Mouse (Mus musculus): ENCODE data around the gene Tma7.

The Tma7 gene

DNA sequence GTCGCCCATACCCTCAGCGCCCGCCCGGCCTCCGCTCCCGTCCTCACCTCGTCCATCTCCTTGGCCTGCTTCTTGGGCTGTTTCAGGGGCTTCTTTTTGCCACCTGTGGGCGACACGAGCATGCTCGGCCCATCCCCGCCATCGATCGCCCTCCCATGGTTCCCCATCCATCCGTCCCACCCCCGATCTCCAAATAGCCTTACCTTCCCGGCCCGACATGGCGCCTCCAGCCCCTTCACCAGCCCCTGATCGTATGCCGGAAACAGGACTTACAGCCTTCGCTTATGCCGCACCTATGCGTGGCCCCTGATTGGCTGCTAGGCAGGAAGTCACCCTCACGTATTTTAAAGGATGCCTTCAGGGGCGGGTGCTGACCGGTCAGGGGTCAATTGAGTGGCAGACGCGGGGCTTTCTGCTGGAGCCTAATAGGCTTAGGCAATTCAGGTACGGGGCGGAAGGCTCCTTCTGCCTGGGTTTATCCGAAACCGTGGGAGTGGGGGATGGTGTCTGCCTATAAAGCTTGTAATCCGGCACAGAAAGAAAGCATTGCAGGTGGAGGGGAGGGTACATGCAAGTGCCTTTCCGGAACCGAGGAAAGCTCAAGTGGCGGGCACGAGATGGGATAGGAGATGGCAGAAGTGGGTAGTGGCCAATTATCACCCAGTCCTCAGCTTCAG, at the start of gene Tma7, which contains the start of gene Ccdc51:
Gene Tma7, minus strand, starts transcription at position 464 of the 677 bp plus-strand sequence.
Gene Ccdc51, plus strand, starts transcription at position 370 of the 677 bp plus-strand sequence.
- peak; percentile 87 for DNase-seq

DNA sequence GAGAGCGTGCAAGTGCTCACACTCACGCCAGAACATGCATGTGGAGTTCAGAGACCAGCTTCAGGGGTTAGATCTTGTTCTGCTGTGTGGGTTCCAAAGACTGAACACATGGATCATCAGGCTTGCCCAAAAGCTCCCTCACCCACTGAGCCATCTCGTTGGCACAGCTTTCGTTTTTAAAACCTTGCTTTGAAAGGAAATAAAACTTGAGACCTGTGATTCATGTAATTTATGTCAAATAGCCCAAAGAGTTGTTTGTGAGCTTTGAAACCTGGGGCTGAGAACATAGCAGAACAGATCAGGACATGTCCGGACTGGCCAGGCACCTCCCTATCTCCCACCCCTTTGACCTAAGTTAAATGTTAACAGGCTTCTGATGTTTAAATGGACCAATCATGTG, 47.7 kb upstream of the Tma7 start:
- no peak for DNase-seq

DNA sequence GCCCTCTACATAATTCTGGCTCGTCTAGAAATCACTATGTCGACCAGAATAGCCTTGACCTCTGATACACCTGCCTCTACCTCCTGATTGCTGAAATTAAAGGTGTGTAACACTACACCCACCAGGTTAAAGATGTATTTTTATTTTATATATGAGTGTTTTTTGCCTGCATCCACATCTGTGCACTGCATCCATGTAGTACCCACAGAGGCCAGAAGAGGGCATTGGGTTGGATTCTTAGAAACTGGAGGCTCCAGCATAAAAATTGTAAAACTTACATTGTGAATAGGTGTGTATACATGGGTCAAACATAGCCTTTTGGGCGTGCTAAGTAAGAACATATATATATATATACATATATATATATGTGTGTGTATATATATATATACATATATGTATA, 45.8 kb upstream of the Tma7 start:
- DNase-seq = no peak

DNA sequence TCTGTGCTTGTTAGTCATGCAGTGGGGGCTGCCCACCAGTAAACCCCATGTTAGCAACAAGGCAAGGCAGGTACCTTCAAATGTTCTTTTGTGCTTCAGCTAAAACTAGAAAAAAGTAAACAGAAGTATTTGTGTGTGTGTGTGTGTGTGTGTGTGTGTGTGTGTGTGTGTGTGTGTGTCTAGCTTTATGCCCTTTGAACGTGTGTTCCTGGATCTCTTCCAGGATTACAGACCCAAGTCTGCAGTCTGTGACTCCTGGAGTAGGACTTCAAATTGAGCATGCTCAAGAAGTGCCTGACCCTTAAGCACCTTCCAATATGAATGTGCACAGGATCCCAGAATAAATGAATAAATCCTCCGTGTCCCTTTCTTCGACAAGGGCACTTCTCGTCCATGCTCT, 44.7 kb upstream of the Tma7 start:
- DNase-seq = no peak

DNA sequence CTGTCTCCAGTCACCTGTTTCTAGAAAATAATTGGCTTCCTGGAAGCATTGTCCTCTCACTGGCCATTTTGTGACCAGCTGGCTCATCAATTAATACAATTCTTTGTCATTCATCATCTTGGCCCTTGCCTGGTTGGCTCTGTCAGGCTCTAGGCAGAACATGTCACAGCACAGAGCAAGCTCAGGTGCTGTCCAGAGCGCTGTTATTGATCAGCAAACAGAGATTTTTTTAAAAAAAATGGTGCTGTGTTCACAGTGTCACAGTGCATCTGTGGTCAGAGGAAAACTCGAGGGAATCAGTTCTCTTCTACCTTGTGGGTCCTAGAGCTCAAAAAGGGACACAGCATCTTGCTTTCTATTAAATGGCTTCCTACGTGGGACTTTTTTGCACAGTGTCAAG, 43.1 kb upstream of the Tma7 start:
- DNase-seq = no peak

DNA sequence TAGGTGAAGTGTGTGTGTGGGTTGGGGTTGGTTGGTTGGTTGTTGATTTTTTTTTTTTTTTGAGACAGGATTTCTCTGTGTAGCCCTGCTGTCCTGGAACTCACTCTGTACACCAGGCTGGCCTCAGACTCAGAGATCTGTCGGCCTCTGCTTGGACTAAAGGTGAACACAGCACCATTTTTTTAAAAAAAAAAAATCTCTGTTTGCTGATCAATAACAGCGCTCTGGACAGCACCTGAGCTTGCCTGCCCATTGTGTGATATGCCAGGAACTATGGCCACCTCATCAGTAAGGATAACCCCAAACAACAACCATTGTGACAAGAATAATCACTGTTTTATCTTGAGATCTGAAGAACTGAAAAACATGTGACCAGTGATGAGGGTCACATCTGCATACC, 42.7 kb upstream of the Tma7 start:
- no peak for DNase-seq

DNA sequence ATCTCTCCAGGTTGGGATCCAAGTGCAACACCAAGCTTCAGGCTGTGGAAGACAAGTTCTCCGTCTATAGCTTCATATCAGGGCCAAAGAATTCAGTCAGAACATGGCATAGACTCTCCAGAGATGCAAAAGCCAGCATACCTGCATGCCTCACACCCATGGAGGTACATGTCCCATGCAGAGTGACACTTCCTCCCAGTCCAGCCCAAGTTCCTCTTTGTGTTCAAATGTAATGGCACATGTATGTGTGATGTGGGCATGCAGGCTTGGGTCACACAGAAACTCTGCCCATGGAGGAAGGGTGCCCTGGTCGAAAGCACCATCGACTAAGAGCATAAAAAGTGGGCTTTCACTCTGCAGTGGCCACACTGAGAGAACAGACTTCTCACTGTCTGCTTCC, 41.8 kb upstream of the Tma7 start:
- no peak for DNase-seq

DNA sequence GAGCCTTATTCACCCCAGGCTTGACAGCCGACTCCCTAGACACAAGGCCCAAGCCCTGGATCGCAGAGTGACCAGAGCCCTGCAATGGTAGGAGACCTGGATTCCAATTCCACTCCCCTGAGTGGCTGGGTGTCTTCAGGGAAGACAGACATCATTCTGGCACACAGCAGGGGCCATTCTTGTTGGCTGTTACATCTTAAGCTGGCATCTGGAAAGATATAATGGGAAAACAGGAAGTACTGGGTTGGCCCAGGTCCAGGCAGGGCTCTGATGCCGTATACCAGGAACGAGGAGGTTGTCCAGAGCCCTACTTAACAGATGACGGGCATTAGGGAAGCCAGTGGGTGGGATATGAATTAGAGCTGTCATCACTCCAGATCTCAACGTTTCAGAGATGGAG, 40.9 kb upstream of the Tma7 start:
- no peak for DNase-seq

DNA sequence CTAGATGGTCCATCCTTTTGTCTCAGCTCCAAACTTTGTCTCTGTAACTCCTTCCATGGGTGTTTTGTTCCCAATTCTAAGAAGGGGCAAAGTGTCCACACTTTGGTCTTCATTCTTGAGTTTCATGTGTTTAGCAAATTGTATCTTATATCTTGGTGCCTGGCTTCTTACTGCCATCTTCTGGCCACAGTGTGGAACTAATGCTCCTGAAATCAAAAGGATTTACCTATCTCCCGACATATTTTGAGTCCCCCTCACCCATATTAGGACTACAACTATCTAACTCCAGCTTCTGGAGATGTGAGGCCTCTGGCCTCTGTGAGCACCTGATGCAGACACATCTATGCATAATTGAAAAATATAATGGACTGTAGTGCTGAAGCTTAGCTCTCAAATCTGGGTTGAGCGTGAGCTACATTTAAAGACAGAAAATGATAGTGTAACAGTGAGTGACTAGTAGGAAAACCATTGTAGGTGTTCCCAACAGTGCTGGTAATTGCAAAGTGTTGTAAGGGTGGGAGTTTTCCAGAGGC, 40.2 kb upstream of the Tma7 start:
- DNase-seq = peak; percentile 40

DNA sequence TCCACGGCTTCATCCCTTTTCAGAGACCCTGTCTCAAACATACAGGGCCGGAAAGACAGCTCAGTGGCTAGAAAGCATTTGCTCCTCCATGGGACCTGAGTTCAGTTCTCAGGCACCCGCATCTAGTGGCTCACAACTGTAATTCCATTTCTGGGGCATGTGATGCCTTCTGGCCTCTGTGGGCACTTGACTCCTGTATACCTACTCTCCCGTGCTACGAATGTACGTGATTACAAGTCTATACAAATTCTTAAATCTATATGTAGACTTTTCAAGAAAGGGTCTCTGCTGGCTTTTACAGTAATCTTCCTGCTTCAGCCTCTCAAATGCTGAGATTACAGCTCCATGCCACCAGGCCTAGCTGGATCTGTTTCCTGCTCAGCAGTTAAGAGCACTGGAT, 38.6 kb upstream of the Tma7 start:
- no peak for DNase-seq

DNA sequence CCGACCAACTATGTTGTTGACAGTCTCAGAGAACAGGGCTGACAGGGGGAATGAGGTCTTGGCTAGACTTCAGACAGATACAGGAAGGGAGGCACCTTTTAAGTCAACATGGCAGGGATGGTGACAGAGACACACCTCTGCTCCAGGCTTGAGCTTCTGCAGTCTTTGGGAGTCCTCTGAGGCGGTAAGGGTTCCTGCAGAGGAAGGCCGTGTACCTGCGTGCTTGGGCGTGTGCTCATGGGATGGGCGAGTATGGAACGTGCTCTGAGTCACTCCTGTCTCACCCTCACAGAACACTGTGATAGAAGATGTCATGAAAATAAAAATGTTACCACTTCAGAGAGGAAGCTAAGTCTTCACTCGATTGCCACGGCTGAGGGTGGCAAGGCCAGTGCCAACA, 37.2 kb upstream of the Tma7 start:
- no peak for DNase-seq

DNA sequence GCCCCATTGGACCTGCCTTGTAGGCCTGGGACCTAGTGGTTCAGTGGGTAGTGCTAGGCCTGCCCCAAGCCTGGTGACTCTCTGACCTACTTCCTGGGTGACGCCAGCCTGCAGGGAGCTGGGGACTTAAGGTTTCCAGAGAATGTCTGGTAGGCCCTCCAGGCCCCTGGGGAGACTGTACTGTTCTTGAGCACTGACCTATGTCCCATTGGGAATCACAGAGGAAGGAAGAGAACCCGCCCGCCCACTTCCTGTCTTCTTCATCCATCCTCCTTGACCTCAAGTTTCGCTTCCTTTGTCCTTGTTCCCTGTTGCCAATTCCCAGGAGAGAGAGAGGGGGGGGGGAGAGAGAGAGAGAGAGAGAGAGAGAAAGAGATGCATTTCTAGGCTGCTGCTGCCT, 35.7 kb upstream of the Tma7 start:
- peak; percentile 14 for DNase-seq

DNA sequence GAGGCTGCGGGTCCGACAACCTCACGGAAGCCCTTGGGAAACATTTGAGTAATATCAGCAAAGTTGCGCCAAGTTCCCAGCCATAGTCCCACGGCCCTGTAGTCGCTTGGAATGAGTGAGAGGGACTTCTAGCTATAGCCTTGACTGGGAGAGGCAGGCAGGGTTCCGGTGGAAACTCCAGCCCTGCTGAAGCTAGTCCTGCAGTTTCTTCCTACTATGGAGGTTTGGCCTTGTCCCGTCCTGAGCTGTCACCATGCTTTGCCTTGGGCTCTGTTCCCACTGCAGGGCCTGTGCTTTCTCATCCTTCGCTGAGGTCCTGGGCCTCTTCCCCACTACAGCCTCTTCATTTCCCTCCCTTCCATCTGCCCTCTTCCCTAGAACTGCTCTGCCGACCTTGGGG, 33.8 kb upstream of the Tma7 start:
- DNase-seq = peak; percentile 2

DNA sequence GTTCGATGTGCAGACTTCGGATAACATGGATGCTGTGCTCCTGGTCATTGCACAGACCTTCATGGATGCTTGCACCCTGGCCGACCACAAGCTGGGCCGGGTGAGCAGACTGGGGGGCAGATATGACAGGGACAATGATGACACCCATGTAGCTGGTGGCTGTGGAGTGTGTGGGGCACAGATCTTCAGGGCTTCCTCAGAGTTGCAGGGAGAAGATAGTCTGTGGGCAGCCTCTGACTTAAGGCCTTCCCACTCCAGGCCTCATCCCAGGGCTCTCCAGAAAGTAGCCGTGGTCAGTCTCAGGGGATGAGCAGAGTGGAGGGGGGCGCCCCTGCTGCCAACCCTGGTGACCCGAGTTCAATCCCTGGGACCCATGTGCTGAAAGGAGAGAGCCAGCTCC, 32.5 kb upstream of the Tma7 start:
- DNase-seq = no peak

DNA sequence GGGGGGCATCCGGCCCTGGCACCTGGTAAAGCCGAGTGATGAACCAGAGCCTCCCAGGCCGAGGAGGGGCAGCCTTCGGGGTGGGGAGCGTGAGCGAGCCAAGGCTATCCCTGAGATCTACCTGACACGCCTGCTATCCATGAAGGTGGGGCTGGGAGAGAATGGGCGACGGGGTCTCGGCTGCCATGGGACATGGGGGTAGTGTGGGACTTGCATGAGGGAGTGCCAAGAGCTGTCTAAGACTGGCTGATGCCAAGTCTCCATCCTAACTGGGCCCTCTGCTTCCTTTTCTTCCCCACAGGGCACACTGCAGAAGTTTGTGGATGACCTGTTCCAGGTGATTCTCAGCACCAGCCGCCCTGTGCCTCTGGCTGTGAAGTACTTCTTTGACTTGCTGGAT, 31.9 kb upstream of the Tma7 start:
- DNase-seq = no peak

DNA sequence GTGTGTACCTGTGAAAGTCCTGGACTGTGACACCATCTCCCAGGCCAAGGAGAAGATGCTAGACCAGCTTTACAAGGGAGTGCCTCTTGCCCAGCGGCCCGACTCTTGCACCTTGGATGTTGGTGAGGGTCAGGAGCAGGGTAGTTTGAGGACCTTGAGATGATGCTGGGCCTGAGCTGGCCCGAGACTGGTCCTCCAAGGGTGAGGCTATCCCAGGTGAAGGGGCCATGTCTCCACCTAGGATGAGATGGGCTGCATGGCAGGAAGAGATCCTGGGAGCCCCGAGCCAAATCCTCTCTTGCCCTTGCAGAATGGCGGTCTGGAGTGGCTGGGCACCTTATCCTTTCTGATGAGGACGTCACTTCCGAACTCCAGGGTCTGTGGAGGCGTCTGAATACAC, 30.9 kb upstream of the Tma7 start:
- DNase-seq = no peak

DNA sequence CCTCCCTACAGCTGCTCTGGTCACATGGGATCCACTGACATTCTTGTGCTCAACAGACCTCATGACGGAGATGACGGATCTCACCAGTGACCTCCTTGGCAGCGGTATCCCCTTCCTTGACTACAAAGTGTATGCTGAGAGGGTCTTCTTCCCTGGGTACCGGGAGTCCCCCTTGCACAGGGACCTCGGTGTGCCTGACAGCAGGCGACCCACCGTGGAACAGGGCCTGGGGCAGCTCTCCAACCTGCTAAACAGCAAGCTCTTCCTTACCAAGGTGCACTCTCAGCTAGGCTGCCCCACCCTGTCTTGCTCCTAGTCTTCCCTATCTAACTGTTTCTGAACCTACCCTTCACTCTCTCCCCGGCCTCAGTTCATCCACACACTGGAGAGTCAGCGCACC, 29.2 kb upstream of the Tma7 start:
- DNase-seq = no peak

DNA sequence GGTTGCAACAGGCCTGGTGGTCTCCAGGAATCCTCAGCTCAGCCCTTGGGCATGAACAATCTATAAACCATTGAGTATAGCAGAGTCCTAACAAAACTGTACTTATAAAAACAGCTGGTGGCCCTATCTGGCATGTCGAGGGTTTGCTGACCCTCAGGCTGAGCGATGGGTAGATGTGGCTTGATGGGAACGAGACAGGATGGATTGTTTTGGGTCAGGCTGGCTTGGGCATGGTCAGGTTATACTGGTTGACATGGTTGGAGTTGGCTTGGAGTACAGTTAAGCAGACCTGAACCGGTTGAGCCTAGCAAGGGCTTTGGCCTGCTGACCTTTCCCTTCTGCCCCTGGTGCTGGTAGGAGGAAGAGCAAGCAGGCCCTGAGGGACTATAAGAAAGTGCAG, 28.7 kb upstream of the Tma7 start:
- no peak for DNase-seq

DNA sequence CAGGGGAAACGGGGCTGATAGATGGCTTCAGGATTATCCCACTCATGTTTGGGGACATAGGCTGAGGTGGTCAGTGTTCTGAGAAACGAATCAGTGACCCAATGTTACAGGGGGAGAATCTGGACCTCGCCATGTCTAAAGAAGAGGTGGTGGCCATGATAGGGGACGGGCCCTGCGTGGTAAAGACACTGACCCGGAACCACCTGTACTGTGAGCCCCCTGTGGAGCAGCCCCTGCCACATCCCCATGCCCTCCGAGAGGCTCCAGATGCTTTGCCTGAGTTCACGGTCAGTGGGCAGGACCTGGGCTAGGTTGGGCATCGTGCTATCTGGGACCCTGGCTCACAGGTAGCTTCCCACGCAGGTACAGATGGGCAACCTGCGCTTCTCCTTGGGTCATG, 27.9 kb upstream of the Tma7 start:
- no peak for DNase-seq

DNA sequence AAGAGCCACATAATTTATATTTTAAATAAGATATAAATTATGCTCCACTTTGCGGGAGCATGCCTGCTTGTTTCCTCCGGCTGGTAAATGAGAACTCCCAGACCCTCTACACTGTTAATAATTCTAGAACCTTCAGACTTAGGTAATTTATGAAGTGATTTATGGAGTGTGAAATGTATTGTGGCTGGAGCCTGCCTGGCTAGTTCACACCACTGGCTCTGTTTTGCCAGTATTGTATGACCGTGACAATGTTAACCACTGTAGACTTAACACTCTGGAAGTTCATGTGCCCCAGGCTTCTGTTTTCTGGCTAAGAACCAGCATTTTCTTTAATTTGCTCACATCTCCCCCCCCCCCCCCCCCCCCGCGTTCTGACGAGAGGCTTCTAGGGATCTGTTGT, 25.0 kb upstream of the Tma7 start:
- DNase-seq = no peak

DNA sequence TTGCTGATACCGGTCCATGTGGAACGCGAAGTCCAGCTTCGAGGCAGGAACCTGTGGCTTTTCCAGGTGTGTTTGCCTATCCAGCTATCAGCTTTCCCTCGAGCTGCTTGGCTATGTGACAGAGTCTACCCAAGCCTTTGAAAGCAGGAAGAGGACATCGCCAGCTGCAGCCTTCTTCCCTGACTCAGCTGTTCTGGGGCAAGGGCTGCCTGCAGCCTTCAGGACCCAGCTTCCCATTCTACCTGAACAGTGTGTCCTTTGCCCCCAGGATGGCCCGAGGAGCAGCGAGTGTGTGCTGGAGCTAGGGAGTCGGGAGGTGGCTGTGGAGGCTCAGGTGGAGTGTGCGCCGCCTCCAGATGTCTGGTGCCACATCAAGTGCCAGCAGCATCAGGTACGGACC, 23.3 kb upstream of the Tma7 start:
- no peak for DNase-seq

DNA sequence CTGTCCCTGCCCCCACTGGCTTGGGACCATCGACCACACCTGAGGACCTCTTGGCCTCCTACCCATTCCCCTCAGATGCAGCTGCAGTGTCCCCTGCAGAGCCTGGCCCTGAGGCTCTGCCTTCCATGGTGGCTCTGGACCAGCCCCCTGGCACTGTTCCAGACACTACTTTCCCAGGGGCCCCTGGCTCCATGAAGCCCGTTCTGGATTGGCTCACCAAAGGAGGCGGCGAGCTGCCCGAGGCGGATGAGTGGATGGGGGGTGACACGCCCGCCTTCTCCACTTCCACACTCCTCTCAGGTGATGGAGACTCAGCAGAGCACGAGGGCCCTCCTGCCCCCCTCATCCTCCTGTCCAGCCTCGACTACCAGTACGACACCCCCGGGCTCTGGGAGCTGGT, 22.6 kb upstream of the Tma7 start:
- DNase-seq = no peak

DNA sequence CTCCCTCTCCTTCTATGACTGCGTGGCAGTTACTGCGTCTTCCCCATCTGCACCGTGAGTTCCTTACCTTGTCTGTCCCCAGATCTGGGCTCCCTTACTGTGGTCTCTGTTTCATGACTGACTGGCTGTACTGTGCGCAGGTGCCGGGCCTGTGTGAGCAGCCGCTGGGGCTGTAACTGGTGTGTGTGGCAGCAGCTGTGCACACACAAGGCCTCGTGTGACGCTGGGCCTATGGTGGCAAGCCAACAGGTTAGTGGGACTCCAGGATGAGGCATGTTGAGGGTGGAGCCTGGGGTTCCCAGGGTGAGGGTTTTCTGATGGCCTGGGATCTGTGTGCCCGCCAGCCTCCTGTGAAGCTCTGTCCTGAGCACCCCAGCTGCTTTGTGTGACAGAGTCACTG, 21.7 kb upstream of the Tma7 start:
- no peak for DNase-seq

DNA sequence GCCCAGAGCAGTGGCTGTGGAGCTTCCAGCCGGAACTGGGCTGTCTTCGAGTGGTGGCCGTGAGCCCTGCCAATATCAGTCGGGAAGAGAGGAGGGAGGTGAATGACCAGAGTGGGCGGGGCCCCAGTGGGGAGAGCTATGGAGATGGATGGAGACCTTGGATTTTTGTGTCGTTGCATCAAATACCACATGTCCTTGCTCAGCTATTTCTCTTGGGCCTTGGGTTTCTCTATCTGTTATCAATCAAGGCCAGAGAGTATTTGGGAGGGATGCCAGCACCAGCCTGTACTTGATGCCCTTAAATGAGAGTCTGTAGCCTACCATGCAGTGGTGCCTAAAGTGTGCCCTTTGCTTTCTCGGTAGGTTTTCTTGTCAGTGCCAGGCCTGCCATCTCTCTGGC, 20.9 kb upstream of the Tma7 start:
- DNase-seq = no peak

DNA sequence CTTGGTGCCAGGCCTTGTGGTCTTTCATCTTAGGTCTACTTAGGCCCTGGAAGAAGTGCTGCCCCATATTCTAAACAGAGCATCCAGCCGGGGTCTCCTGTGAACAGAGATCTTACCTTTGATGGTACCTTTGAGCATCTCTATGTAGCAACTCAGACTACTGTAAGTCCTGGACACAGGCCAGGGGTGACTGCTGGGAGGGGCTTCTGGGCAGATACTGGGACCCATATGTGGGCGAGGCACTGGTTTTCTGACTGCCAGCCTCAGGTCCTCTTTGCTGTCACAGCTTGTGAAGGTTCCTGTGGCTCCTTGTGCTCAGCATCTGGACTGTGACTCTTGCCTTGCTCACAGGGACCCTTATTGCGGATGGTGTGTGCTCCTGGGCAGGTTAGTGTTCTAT, 20.2 kb upstream of the Tma7 start:
- DNase-seq = no peak
